Mouse (Mus musculus) embryonic facial prominence, embryonic 13.5 days (tissue): Measurements from ENCODE around the gene Dynlt1b. TPM values are rescaled to one million over a fixed set of nuclear protein-coding genes. Genes with fewer than 3 reads are reported as not detected.
"Not testable (repeated sequence)": the region's sequence is repeated elsewhere in the genome, so short reads cannot be mapped to it uniquely, and the experiment has no call there.

Source experiments
- ATAC-seq: fragments of 200-750 bp; cut with Nextera tagmentation; 2 replicates; pipeline ENCODE4 v1.8.0; 2017; ENCODE audit warnings: low read depth; ENCODE audit not compliant: insufficient number of reproducible peaks, insufficient read depth, low FRiP score, low TSS enrichment
- H3K27ac ChIP-seq: fragments of 300-500 bp; sonication (generic); 2 replicates; pipeline ENCODE4 v1.5.1; 2015; ENCODE audit warnings: moderate library complexity, mild to moderate bottlenecking, inconsistent platforms
- H3K27me3 ChIP-seq: fragments of 300-500 bp; sonication (generic); 2 replicates; pipeline ENCODE4 v1.6.1; 2015; ENCODE audit warnings: mild to moderate bottlenecking, inconsistent platforms
- H3K36me3 ChIP-seq: fragments of 300-500 bp; sonication (generic); 2 replicates; pipeline ENCODE4 v1.6.1; 2015; ENCODE audit warnings: mild to moderate bottlenecking, inconsistent platforms
- H3K4me1 ChIP-seq: fragments of 300-500 bp; sonication (generic); 2 replicates; pipeline ENCODE4 v1.6.1; 2015; ENCODE audit warnings: inconsistent platforms
- H3K4me2 ChIP-seq: fragments of 300-500 bp; sonication (generic); 2 replicates; pipeline ENCODE4 v1.6.1; 2015; ENCODE audit warnings: moderate library complexity, mild to moderate bottlenecking, inconsistent platforms
- H3K4me3 ChIP-seq: fragments of 300-500 bp; sonication (generic); 2 replicates; pipeline ENCODE4 v1.5.1; 2015; ENCODE audit warnings: mild to moderate bottlenecking, inconsistent platforms
- H3K9ac ChIP-seq: fragments of 300-500 bp; sonication (generic); 2 replicates; pipeline ENCODE4 v1.6.1; 2015; ENCODE audit warnings: mild to moderate bottlenecking, inconsistent platforms
- H3K9me3 ChIP-seq: fragments of 300-500 bp; sonication (generic); 2 replicates; pipeline ENCODE4 v1.6.1; 2016; ENCODE audit warnings: inconsistent platforms
- WGBS: fragments of 180-500 bp; shearing (Covaris S2); methylation state at CpG from one replicate; pipeline ENCODE4 v1.1.7; 2015; ENCODE audit warnings: mixed read lengths; 5-methylcytosine and 5-hydroxymethylcytosine counted together
- polyA plus RNA-seq: library from polyadenylated mRNA; unstranded; fragments of >200 nt; fragmentation: Nextera tagmentation; extraction: Ambion mirVana; gene quantifications from 2 replicates; pipeline ENCODE4 v1.2.1, GENCODE M21; 2015

Gene Dynlt1b
- polyA plus RNA-seq, 1 experiment from 2014 or later, result 511 TPM

- H3K4me1 ChIP-seq, result peaks cover 15% of the 10 kb centered on the region
- H3K4me3 ChIP-seq, H3K36me3 ChIP-seq, H3K27ac ChIP-seq, H3K4me2 ChIP-seq, H3K9me3 ChIP-seq, ATAC-seq, H3K9ac ChIP-seq, H3K27me3 ChIP-seq: not testable (repeated sequence)
- 95% methylated on average over 5 of the region's 7 CpGs for WGBS
These were observed 40.8 kb downstream of the Dynlt1b start for GRCm38 (mm10) chr17:6470671-6471070.

GRCm38 (mm10) chr17:6475270-6475669 is 45.4 kb downstream of the Dynlt1b start:
- not testable (repeated sequence) for H3K4me1 ChIP-seq, H3K27ac ChIP-seq, H3K9me3 ChIP-seq, H3K27me3 ChIP-seq, H3K36me3 ChIP-seq
- H3K4me2 ChIP-seq, result peak overlapping the region; percentile 85; the same call in 1 of the 2 replicates
- ATAC-seq, result 0 out of 2 replicates have a peak, but pooled peaks have one; percentile 17
- 93% methylated on average over 6 of the region's 6 CpGs for WGBS
- H3K9ac ChIP-seq, result 0 out of 2 replicates have a peak overlapping the region, but pooled peaks have one; percentile 12
- H3K4me3 ChIP-seq, result peak overlapping the region; percentile 12; the same call in 1 of the 2 replicates

DNA sequence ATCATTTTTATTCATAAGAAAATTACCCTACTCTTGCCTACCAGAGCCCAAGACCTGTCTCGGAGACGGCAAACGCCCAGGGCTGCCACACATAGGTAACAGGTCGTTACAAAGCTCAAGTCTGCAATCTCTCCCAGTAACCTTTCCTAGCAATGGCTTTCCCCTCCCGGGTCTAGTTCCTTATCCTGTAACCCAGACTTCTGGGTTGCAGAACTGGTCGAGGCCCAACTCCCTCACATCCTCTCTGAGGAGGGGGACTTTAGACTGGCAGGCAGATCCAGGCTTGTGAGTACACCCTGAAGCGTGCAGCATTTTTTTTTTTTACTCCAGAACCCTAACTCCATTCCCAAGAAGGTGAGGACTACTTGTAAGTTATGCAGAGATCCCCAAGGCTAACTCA is 46.0 kb downstream of the Dynlt1b start:
- H3K27me3 ChIP-seq, result not testable (repeated sequence)

DNA sequence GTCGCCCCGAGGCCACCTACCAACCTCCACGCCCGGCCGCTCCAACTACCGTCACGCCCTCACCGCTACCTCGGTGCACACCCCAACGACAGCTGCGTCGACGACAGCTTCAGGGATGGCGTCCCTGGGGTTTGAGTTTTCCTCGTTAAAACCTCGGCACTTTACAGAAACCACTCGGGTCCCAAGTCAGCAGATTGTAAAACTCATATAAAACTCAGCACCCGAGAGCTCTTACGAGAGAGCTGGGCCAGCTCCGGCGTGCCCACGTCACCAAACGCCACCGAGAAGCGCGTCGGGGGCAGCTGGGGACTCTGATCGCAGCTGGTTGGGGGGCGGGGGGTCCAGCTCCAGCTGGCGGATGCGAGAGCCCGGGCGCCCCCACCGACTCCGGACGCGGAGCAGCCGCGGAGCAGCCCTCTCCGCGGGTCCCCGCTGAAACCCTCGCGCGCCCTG is 46.6 kb downstream of the Dynlt1b start:
- peak overlapping the region; percentile 85 for H3K4me2 ChIP-seq
- H3K9ac ChIP-seq, result peak overlapping the region; percentile 90
- not testable (repeated sequence) for H3K9me3 ChIP-seq, H3K36me3 ChIP-seq, H3K27me3 ChIP-seq, H3K4me1 ChIP-seq
- ATAC-seq, result peak; percentile 15; the same call in 1 of the 2 replicates
- H3K4me3 ChIP-seq, result peak overlapping the region; percentile 68
- under 1% methylated on average over 45 of the region's 45 CpGs for WGBS
- peak overlapping the region; percentile 80 for H3K27ac ChIP-seq

More for the DNA sequence above, 46.0 kb downstream of the Dynlt1b start:
- H3K9me3 ChIP-seq, ATAC-seq, H3K27ac ChIP-seq, H3K4me1 ChIP-seq, H3K36me3 ChIP-seq: not testable (repeated sequence)
- Histone ChIP-seq H3K4me3 (peak overlapping the region; percentile 68), H3K4me2 (peak overlapping the region; percentile 85), H3K9ac (peak overlapping the region; percentile 90)
- WGBS, result 51% methylated on average over 7 of the region's 7 CpGs

DNA sequence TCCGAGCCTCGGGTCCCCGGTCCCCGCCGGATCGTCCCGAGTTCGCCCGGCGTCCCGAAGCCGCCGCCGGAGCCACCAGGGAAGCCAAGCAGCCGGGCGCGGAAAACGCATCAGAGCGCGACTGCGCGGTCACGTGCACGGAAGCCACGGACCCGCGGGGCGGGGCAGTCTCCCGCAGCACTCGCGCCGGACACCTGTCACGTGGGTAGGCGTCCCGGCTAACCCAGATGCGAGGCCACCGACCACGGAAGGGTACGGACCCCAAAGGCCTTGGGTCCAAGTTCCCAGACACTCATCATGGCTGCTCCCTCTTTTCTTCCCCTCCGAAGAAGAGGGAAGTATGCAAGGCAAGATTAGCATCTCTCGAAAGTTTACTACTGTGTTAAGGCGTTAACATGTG is 47.1 kb downstream of the Dynlt1b start:
- H3K9ac ChIP-seq, result peak overlapping the region; percentile 90
- H3K9me3 ChIP-seq, H3K4me1 ChIP-seq, H3K27me3 ChIP-seq, H3K36me3 ChIP-seq: not testable (repeated sequence)
- WGBS, result 2% methylated on average over 42 of the region's 42 CpGs
- H3K4me2 ChIP-seq, result peak overlapping the region; percentile 85
- peak; percentile 59 for ATAC-seq
- H3K27ac ChIP-seq, result peak overlapping the region; percentile 80
- peak overlapping the region; percentile 68 for H3K4me3 ChIP-seq

DNA sequence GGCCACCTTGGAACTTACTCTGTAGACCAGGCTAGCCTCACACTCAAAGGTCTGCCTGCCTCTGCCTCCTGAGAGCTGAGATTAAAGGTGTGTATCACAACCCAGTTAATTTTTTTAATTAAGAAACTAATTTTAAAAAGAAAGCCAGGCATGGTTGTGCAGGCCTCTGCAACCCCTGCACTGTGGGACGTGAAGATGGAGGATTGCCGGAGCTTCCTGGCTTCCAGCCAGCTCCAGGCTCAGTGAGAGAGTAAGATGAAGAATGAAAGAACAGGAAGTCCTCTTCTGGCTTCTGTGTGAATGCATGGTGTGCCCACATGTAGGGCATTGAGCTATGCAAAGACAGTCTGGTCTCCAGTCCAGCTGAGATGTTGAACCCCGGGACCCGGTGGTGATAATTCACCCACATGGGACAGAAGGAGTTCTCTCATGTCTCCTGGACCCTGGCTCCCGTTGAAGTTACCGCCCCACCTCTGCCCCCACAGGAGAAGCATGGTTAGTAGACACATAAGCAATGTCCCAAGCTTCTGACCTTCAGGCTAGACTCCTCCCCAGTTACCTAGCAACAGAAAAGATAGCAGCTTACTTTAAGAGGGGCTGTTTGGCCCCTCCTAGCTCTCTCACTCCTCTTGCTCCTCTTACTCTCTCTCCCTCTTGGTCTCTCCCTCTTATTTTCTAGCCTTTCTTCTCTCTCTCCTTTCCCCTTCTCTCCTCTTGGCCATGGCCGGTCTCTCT is 51.1 kb downstream of the Dynlt1b start:
- H3K9me3 ChIP-seq, H3K27ac ChIP-seq, H3K27me3 ChIP-seq, H3K4me3 ChIP-seq, H3K9ac ChIP-seq, H3K36me3 ChIP-seq, H3K4me1 ChIP-seq, H3K4me2 ChIP-seq: not testable (repeated sequence)
- 0 out of 2 replicates have a peak, but pooled peaks have one; percentile 13 for ATAC-seq
- 61% methylated on average over 4 of the region's 7 CpGs for WGBS

- WGBS, result 87% methylated on average over 12 of the region's 12 CpGs
These were observed 51.7 kb downstream of the Dynlt1b start for GRCm38 (mm10) chr17:6481590-6481963.

DNA sequence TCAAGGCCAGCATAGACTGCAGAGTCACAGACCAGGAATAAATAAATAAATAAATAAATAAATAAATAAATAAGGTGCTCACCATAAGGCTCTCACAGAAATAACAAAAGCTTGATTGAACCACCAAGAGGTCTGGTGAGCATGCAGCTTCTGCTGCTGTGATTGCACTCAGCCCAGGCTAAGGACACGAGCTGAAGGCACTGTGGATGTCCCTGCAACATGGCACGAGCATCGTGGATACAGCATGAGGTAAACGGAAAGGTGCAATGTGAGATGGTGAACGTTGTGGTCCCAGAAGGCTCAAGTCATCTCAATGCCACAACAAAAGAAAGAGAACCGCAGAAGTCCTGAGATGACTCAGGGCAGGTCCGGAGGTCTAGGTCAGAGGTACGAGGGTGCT is 52.3 kb downstream of the Dynlt1b start:
- ATAC-seq, H3K4me3 ChIP-seq, H3K9me3 ChIP-seq, H3K4me1 ChIP-seq, H3K9ac ChIP-seq, H3K4me2 ChIP-seq, H3K36me3 ChIP-seq, H3K27me3 ChIP-seq, H3K27ac ChIP-seq: not testable (repeated sequence)
- 78% methylated on average over 8 of the region's 8 CpGs for WGBS

More at GRCm38 (mm10) chr17:6481590-6481963, 51.7 kb downstream of the Dynlt1b start:
- H3K4me2 ChIP-seq, H3K27me3 ChIP-seq, H3K36me3 ChIP-seq, H3K4me1 ChIP-seq, H3K9ac ChIP-seq, H3K27ac ChIP-seq, H3K9me3 ChIP-seq, H3K4me3 ChIP-seq, ATAC-seq: not testable (repeated sequence)

Other genes with a start within 250 kb of the Dynlt1b start
- gene Tmem181a, start 173.3 kb upstream of the Dynlt1b start, polyA plus RNA-seq, result 20.3 and 23.0 TPM in 2 replicates
- 20.0 and 21.1 TPM in 2 replicates for gene Dynlt1a, start 112.6 kb upstream of the Dynlt1b start, polyA plus RNA-seq
- 60.2 and 64.6 TPM in 2 replicates for gene Dynlt1c, start 171.6 kb downstream of the Dynlt1b start, polyA plus RNA-seq
- 249 and 255 TPM in 2 replicates for gene Dynlt1f, start 225.8 kb downstream of the Dynlt1b start, polyA plus RNA-seq
- 0.31 and 0.48 TPM in 2 replicates for gene Sytl3, start 229.0 kb downstream of the Dynlt1b start, polyA plus RNA-seq